Mouse (Mus musculus) spleen, adult 2 months (tissue): Measurements from ENCODE around the gene Rras2. TPM values are rescaled to one million over a fixed set of nuclear protein-coding genes. Genes with fewer than 3 reads are reported as not detected.

Experiments
- DNase-seq, 2 experiments: peaks; one replicate each; pipeline versions ENCODE4 v3.0.0 to v3.0.0-alpha.2; 2012 to 2021; ENCODE audit warnings: low spot score in 2 of 2, low read depth in 1 of 2
- H3K27ac ChIP-seq: fragments of 200-500 bp; 2 replicates; pipeline ENCODE4 v1.5.1; 2012; ENCODE audit warnings: low read length, inconsistent platforms; ENCODE audit not compliant: insufficient read depth
- H3K27me3 ChIP-seq: fragments of 200-500 bp; 2 replicates; pipeline ENCODE4 v1.6.1; 2012; ENCODE audit warnings: mild to moderate bottlenecking, moderate library complexity, low read length, inconsistent platforms; ENCODE audit not compliant: control insufficient read depth, insufficient read depth
- H3K36me3 ChIP-seq: fragments of 200-500 bp; 2 replicates; pipeline ENCODE4 v1.6.1; 2012; ENCODE audit warnings: mild to moderate bottlenecking, low read length, inconsistent platforms; ENCODE audit not compliant: control insufficient read depth, insufficient read depth
- H3K4me1 ChIP-seq: fragments of 200-500 bp; 2 replicates; pipeline ENCODE4 v1.6.1; 2011; ENCODE audit warnings: inconsistent platforms; ENCODE audit not compliant: control insufficient read depth, insufficient read depth, insufficient read length
- H3K4me3 ChIP-seq: fragments of 200-500 bp; 2 replicates; pipeline ENCODE4 v1.5.1; 2011; ENCODE audit warnings: mild to moderate bottlenecking, inconsistent platforms; ENCODE audit not compliant: insufficient read depth, insufficient read length; ENCODE audit errors: extremely low read depth
- CTCF ChIP-seq: fragments of 200-500 bp; IDR thresholded peaks from 2 replicates; pipeline ENCODE4 v1.5.1; 2011; ENCODE audit warnings: mild to moderate bottlenecking, inconsistent platforms; ENCODE audit not compliant: insufficient read depth, insufficient read length, insufficient replicate concordance; ENCODE audit errors: extremely low read depth
- POLR2A ChIP-seq: fragments of 200-500 bp; IDR thresholded peaks from 2 replicates; pipeline ENCODE4 v1.6.1; 2011; ENCODE audit warnings: low read depth, low read length, inconsistent platforms
- WGBS: fragments of 180-500 bp; shearing (Covaris S2); methylation state at CpG from one replicate; pipeline ENCODE4 v1.1.7; 2018; 5-methylcytosine and 5-hydroxymethylcytosine counted together
- polyA plus RNA-seq: library from polyadenylated mRNA; depleted of rRNA; stranded (reverse); fragments of >200 nt; gene quantifications from 2 replicates; pipeline ENCODE4 v1.2.3, GENCODE M21; 2012

Rras2 gene
- polyA plus RNA-seq, 1 experiment = 14.4 TPM

- H3K27ac ChIP-seq = no peak overlapping the region
- 20% methylated on average over 11 of the region's 11 CpGs for WGBS
- no peak for TF ChIP-seq CTCF
- TF ChIP-seq POLR2A = no peak
- H3K4me3 ChIP-seq = peak overlapping the region; percentile 65
- H3K4me1 ChIP-seq = no peaks in the 10 kb centered on the region; the same call in 1 of the 2 replicates
- no peaks in the 10 kb centered on the region for H3K27me3 ChIP-seq
- H3K36me3 ChIP-seq = no peaks in the 10 kb centered on the region
- no peak for DNase-seq
Observed at GRCm38 (mm10) chr7:114020057-114020703, 97.4 kb downstream of the Rras2 start.

- Histone ChIP-seq H3K27me3 (no peaks in the 10 kb centered on the region), H3K27ac (no peak overlapping the region), H3K4me3 (no peak overlapping the region), H3K4me1 (no peaks in the 10 kb centered on the region; the same call in 1 of the 2 replicates), H3K36me3 (no peaks in the 10 kb centered on the region)
- DNase-seq = no peak
- WGBS = 87% methylated on average over 3 of the region's 3 CpGs
- TF ChIP-seq POLR2A (no peak), CTCF (no peak)
Observed at GRCm38 (mm10) chr7:114018861-114019260, 98.7 kb downstream of the Rras2 start.

GRCm38 (mm10) chr7:114016001-114016949 is 101.3 kb downstream of the Rras2 start:
- H3K4me3 ChIP-seq = no peak overlapping the region
- no peaks in the 10 kb centered on the region; the same call in 1 of the 2 replicates for H3K4me1 ChIP-seq
- no peak for TF ChIP-seq POLR2A
- no peak for TF ChIP-seq CTCF
- no peaks in the 10 kb centered on the region for H3K27me3 ChIP-seq
- H3K36me3 ChIP-seq = no peaks in the 10 kb centered on the region
- DNase-seq = no peak
- WGBS = 54% methylated on average over 8 of the region's 8 CpGs
- H3K27ac ChIP-seq = no peak overlapping the region

- H3K4me3 ChIP-seq = no peak overlapping the region
- no peaks in the 10 kb centered on the region for H3K4me1 ChIP-seq
- TF ChIP-seq CTCF (no peak), POLR2A (no peak)
- H3K27ac ChIP-seq = no peak overlapping the region
- H3K36me3 ChIP-seq = no peaks in the 10 kb centered on the region
- WGBS = 74% methylated on average over 9 of the region's 9 CpGs
- DNase-seq = no peak
- H3K27me3 ChIP-seq = no peaks in the 10 kb centered on the region
Observed at GRCm38 (mm10) chr7:114011726-114012443, 105.7 kb downstream of the Rras2 start.

- Histone ChIP-seq H3K4me1 (no peaks in the 10 kb centered on the region), H3K36me3 (no peaks in the 10 kb centered on the region), H3K4me3 (no peak overlapping the region), H3K27me3 (no peaks in the 10 kb centered on the region), H3K27ac (no peak overlapping the region)
- peak; percentile 24; the same call in 1 of the 2 replicates for TF ChIP-seq CTCF
- no peak for TF ChIP-seq POLR2A
- DNase-seq = no peak
- 72% methylated on average over 5 of the region's 5 CpGs for WGBS
Observed at GRCm38 (mm10) chr7:114007565-114007964, 110.0 kb downstream of the Rras2 start.

GRCm38 (mm10) chr7:114006456-114006855 is 111.1 kb downstream of the Rras2 start:
- no peaks in the 10 kb centered on the region for H3K27me3 ChIP-seq
- H3K4me3 ChIP-seq = no peak overlapping the region
- H3K4me1 ChIP-seq = no peaks in the 10 kb centered on the region
- no peaks in the 10 kb centered on the region for H3K36me3 ChIP-seq
- DNase-seq = no peak
- TF ChIP-seq POLR2A = no peak
- no peak for TF ChIP-seq CTCF
- WGBS = 77% methylated on average over 8 of the region's 8 CpGs
- H3K27ac ChIP-seq = no peak overlapping the region
